Mouse (Mus musculus) midbrain, embryonic 14.5 days (tissue): Measurements from ENCODE around the gene Rnf126. TPM values are rescaled to one million over a fixed set of nuclear protein-coding genes. Genes with fewer than 3 reads are reported as not detected.
A peak's percentile ranks its signal among the peaks of the same experiment; 100 is the strongest.
"Not testable (repeated sequence)": the region's sequence is repeated elsewhere in the genome, so short reads cannot be mapped to it uniquely, and the experiment has no call there.

Source experiments
- ATAC-seq: fragments of 200-750 bp; cut with Nextera tagmentation; 2 replicates; pipeline ENCODE4 v1.8.0; 2017; ENCODE audit warnings: moderate number of reproducible peaks, moderate library complexity; ENCODE audit not compliant: low FRiP score, low TSS enrichment
- DNase-seq: peaks from one replicate; pipeline ENCODE4 v3.0.0-alpha.2; 2015
- H3K27ac ChIP-seq: fragments of 300-500 bp; sonication (generic); replicated peaks from 2 replicates; pipeline ENCODE4 v1.5.1; 2014; ENCODE audit warnings: mild to moderate bottlenecking, low read depth, low read length, moderate library complexity
- H3K27me3 ChIP-seq: fragments of 300-500 bp; sonication (generic); 2 replicates; pipeline ENCODE4 v1.6.1; 2014; ENCODE audit warnings: low read length, control low read depth, mixed read lengths; ENCODE audit not compliant: control insufficient read depth, insufficient read depth
- H3K36me3 ChIP-seq: fragments of 300-500 bp; sonication (generic); 2 replicates; pipeline ENCODE4 v1.6.1; 2014; ENCODE audit warnings: low read length, control low read depth; ENCODE audit not compliant: control insufficient read depth, insufficient read depth
- H3K4me1 ChIP-seq: fragments of 300-500 bp; sonication (generic); 2 replicates; pipeline ENCODE4 v1.6.1; 2014; ENCODE audit warnings: mild to moderate bottlenecking, antibody characterized with exemption, low read length, control low read depth; ENCODE audit not compliant: control insufficient read depth, insufficient read depth
- H3K4me2 ChIP-seq: fragments of 300-500 bp; sonication (generic); 2 replicates; pipeline ENCODE4 v1.6.1; 2014; ENCODE audit warnings: mild to moderate bottlenecking, low read length, moderate library complexity
- H3K4me3 ChIP-seq: fragments of 300-500 bp; sonication (generic); replicated peaks from 2 replicates; pipeline ENCODE4 v1.5.1; 2014; ENCODE audit warnings: low read depth, low read length
- H3K9ac ChIP-seq: fragments of 300-500 bp; sonication (generic); replicated peaks from 2 replicates; pipeline ENCODE4 v1.6.1; 2014; ENCODE audit warnings: mild to moderate bottlenecking, low read length, moderate library complexity
- H3K9me3 ChIP-seq: fragments of 300-500 bp; sonication (generic); 2 replicates; pipeline ENCODE4 v1.6.1; 2016; ENCODE audit warnings: low read length, control low read depth, mixed read lengths; ENCODE audit not compliant: control insufficient read depth
- WGBS: fragments of 180-500 bp; shearing (Covaris S2); extraction: QIAGEN DNeasy Blood & Tissue Kit; methylation state at CpG from one replicate; pipeline ENCODE4 v1.1.7; 2014; 5-methylcytosine and 5-hydroxymethylcytosine counted together
- polyA plus RNA-seq: library from polyadenylated mRNA; unstranded; fragments of >200 nt; fragmentation: Nextera tagmentation; extraction: Ambion mirVana; gene quantifications from 2 replicates; pipeline ENCODE4 v1.2.1, GENCODE M21; 2014

Rnf126 gene
- polyA plus RNA-seq, 1 experiment from 2014 or later, result 94.6 TPM

- ATAC-seq (no peak), DNase-seq (no peak)
- H3K27ac ChIP-seq, result no peak overlapping the region
- no peaks in the 10 kb centered on the region for H3K9me3 ChIP-seq
- H3K36me3 ChIP-seq, result peaks cover 21% of the 10 kb centered on the region
- peak overlapping the region; percentile 91 for H3K4me3 ChIP-seq
- H3K4me2 ChIP-seq, result peak overlapping the region; percentile 97
- no peaks in the 10 kb centered on the region for H3K27me3 ChIP-seq
- peaks cover 24% of the 10 kb centered on the region for H3K4me1 ChIP-seq
- whole genome bisulfite sequencing, result 68% methylated on average over 2 of the region's 2 CpGs
- H3K9ac ChIP-seq, result peak overlapping the region; percentile 84; the same call in 1 of the 2 replicates
Measured at GRCm38 (mm10) chr10:79765228-79765745, 1.5 kb downstream of the Rnf126 start.

- H3K4me2 ChIP-seq, result no peak overlapping the region
- DNase-seq (no peak), ATAC-seq (no peak)
- H3K9ac ChIP-seq, result no peak overlapping the region
- H3K4me1 ChIP-seq, result peaks cover 24% of the 10 kb centered on the region
- H3K27me3 ChIP-seq, result no peaks in the 10 kb centered on the region
- 91% methylated on average over 7 of the region's 7 CpGs for WGBS
- no peaks in the 10 kb centered on the region for H3K9me3 ChIP-seq
- no peak overlapping the region for H3K4me3 ChIP-seq
- peaks cover 29% of the 10 kb centered on the region for H3K36me3 ChIP-seq
- no peak overlapping the region for H3K27ac ChIP-seq
Measured at GRCm38 (mm10) chr10:79764234-79764633, 2.5 kb downstream of the Rnf126 start.

GRCm38 (mm10) chr10:79762875-79763274, 3.9 kb downstream of the Rnf126 start:
- Histone ChIP-seq H3K9me3 (no peaks in the 10 kb centered on the region), H3K4me3 (no peak overlapping the region), H3K4me2 (no peak overlapping the region), H3K27ac (no peak overlapping the region), H3K27me3 (no peaks in the 10 kb centered on the region), H3K9ac (no peak overlapping the region), H3K4me1 (peaks cover 19% of the 10 kb centered on the region), H3K36me3 (peaks cover 42% of the 10 kb centered on the region)
- ATAC-seq (no peak), DNase-seq (no peak)
- 85% methylated on average over 3 of the region's 3 CpGs for WGBS

- Histone ChIP-seq H3K4me3 (no peak overlapping the region), H3K36me3 (peaks cover 61% of the 10 kb centered on the region), H3K4me2 (no peak overlapping the region), H3K4me1 (peaks cover 11% of the 10 kb centered on the region), H3K9ac (no peak overlapping the region), H3K27me3 (no peaks in the 10 kb centered on the region), H3K27ac (no peak overlapping the region), H3K9me3 (no peaks in the 10 kb centered on the region)
- 93% methylated on average over 11 of the region's 11 CpGs for WGBS
- DNase-seq (no peak), ATAC-seq (no peak)
Measured at GRCm38 (mm10) chr10:79760603-79761143, 6.1 kb downstream of the Rnf126 start.

GRCm38 (mm10) chr10:79759675-79760074, 7.1 kb downstream of the Rnf126 start:
- peaks cover 61% of the 10 kb centered on the region for H3K36me3 ChIP-seq
- ATAC-seq, result not testable (repeated sequence)

GRCm38 (mm10) chr10:79756660-79757059, 10.1 kb downstream of the Rnf126 start:
- no peak overlapping the region for H3K4me3 ChIP-seq
- H3K27ac ChIP-seq, result no peak overlapping the region
- peaks cover 53% of the 10 kb centered on the region for H3K36me3 ChIP-seq
- WGBS, result 91% methylated on average over 24 of the region's 24 CpGs
- ATAC-seq (no peak), DNase-seq (no peak)
- no peaks in the 10 kb centered on the region for H3K27me3 ChIP-seq
- no peak overlapping the region for H3K4me2 ChIP-seq
- 0 out of 2 replicates have a peak, but pooled peaks cover 3% of the 10 kb centered on the region for H3K4me1 ChIP-seq
- H3K9me3 ChIP-seq, result no peaks in the 10 kb centered on the region
- no peak overlapping the region for H3K9ac ChIP-seq

More at GRCm38 (mm10) chr10:79759675-79760074, 7.1 kb downstream of the Rnf126 start:
- not testable (repeated sequence) for H3K4me3 ChIP-seq, H3K9me3 ChIP-seq, DNase-seq, H3K27me3 ChIP-seq, H3K4me2 ChIP-seq, H3K4me1 ChIP-seq, H3K9ac ChIP-seq, H3K27ac ChIP-seq
- WGBS, result 97% methylated on average over 1 of the region's 1 CpGs

GRCm38 (mm10) chr10:79755854-79756253, 10.9 kb downstream of the Rnf126 start:
- Histone ChIP-seq H3K27me3 (no peaks in the 10 kb centered on the region), H3K27ac (no peak overlapping the region), H3K9me3 (no peaks in the 10 kb centered on the region), H3K36me3 (peaks cover 45% of the 10 kb centered on the region), H3K4me1 (0 out of 2 replicates have a peak, but pooled peaks cover 3% of the 10 kb centered on the region), H3K4me2 (no peak overlapping the region), H3K9ac (no peak overlapping the region), H3K4me3 (no peak overlapping the region)
- DNase-seq (no peak), ATAC-seq (no peak)
- WGBS, result 76% methylated on average over 3 of the region's 3 CpGs

GRCm38 (mm10) chr10:79754856-79755516, 11.8 kb downstream of the Rnf126 start, which contains the start of gene Fgf22:
TSS of gene Fgf22 (plus strand) at chr10:79755076.
- H3K9ac ChIP-seq, result peak within 1 kb of the TSS; percentile 51; the same call in 1 of the 2 replicates
- ATAC-seq, result peak; percentile 82

More at GRCm38 (mm10) chr10:79754856-79755516, 11.8 kb downstream of the Rnf126 start, which contains the start of gene Fgf22:
- DNase-seq, result peak; percentile 86
- Histone ChIP-seq H3K4me1 (0 out of 2 replicates have a peak, but pooled peaks cover 3% of the 10 kb centered on the region), H3K4me3 (peak within 1 kb of the TSS; percentile 39), H3K27ac (no peak within 1 kb of the TSS), H3K4me2 (peak within 1 kb of the TSS; percentile 69), H3K36me3 (peaks cover 37% of the 10 kb centered on the region), H3K9me3 (no peaks in the 10 kb centered on the region), H3K27me3 (no peaks in the 10 kb centered on the region)
- WGBS, result under 1% methylated on average over 36 of the region's 36 CpGs
